Mouse (Mus musculus): ENCODE results near the gene Xrra1. TPM values are rescaled to one million over a fixed set of nuclear protein-coding genes. Genes with fewer than 3 reads are reported as not detected.

The Xrra1 gene
- polyA plus RNA-seq, 1 experiment from 2014 or later, result 0.42 TPM

Other genes with a start within 250 kb of the Xrra1 start
- gene Tpbgl, start 232.0 kb upstream of the Xrra1 start, polyA plus RNA-seq (2014; fragmentation: Nextera tagmentation; extraction: Ambion mirVana), result 2.0 and 2.5 TPM in 2 replicates
- 3.9 TPM in 2 replicates for gene Slco2b1, start 147.8 kb upstream of the Xrra1 start, polyA plus RNA-seq (2014; fragmentation: Nextera tagmentation; extraction: Ambion mirVana)
- gene Olfr520, start 128.8 kb upstream of the Xrra1 start, polyA plus RNA-seq (2014; fragmentation: Nextera tagmentation; extraction: Ambion mirVana), result not detected in 2 replicates
- gene Olfr521, start 95.6 kb upstream of the Xrra1 start, polyA plus RNA-seq (2014; fragmentation: Nextera tagmentation; extraction: Ambion mirVana), result not detected in 2 replicates
- 1.7 and 1.9 TPM in 2 replicates for gene Neu3, start 30.7 kb upstream of the Xrra1 start, polyA plus RNA-seq (2014; fragmentation: Nextera tagmentation; extraction: Ambion mirVana)
- 290 and 303 TPM in 2 replicates for gene Spcs2, start 4.3 kb downstream of the Xrra1 start, polyA plus RNA-seq (2014; fragmentation: Nextera tagmentation; extraction: Ambion mirVana)
- gene Rnf169, start 121.3 kb downstream of the Xrra1 start, polyA plus RNA-seq (2014; fragmentation: Nextera tagmentation; extraction: Ambion mirVana), result 5.9 and 6.4 TPM in 2 replicates
- 1.9 and 2.0 TPM in 2 replicates for gene Chrdl2, start 147.1 kb downstream of the Xrra1 start, polyA plus RNA-seq (2014; fragmentation: Nextera tagmentation; extraction: Ambion mirVana)